Mouse (Mus musculus) heart, embryonic 11.5 days (tissue): Measurements from ENCODE around the gene Rnasel. TPM values are rescaled to one million over a fixed set of nuclear protein-coding genes. Genes with fewer than 3 reads are reported as not detected.

Experiments
- ATAC-seq: fragments of 200-750 bp; cut with Nextera tagmentation; replicated peaks from 2 replicates; pipeline ENCODE4 v1.8.0; 2017; ENCODE audit warnings: moderate library complexity; ENCODE audit not compliant: insufficient number of reproducible peaks, low FRiP score, low TSS enrichment
- H3K27ac ChIP-seq: fragments of 300-500 bp; sonication (generic); 2 replicates; pipeline ENCODE4 v1.5.1; 2014; ENCODE audit warnings: mild to moderate bottlenecking, low read depth, low read length
- H3K27me3 ChIP-seq: fragments of 300-500 bp; sonication (generic); 2 replicates; pipeline ENCODE4 v1.6.1; 2014; ENCODE audit warnings: mild to moderate bottlenecking, low read length, mixed read lengths; ENCODE audit not compliant: control insufficient read depth, insufficient read depth
- H3K36me3 ChIP-seq: fragments of 300-500 bp; sonication (generic); 2 replicates; pipeline ENCODE4 v1.6.1; 2014; ENCODE audit warnings: mild to moderate bottlenecking, low read length, moderate library complexity, mixed read lengths; ENCODE audit not compliant: control insufficient read depth, insufficient read depth
- H3K4me1 ChIP-seq: fragments of 300-500 bp; sonication (generic); 2 replicates; pipeline ENCODE4 v1.6.1; 2014; ENCODE audit warnings: low read length; ENCODE audit not compliant: control insufficient read depth, insufficient read depth
- H3K4me2 ChIP-seq: fragments of 300-500 bp; sonication (generic); 2 replicates; pipeline ENCODE4 v1.6.1; 2014; ENCODE audit warnings: mild to moderate bottlenecking, moderate library complexity
- H3K4me3 ChIP-seq: fragments of 300-500 bp; sonication (generic); 2 replicates; pipeline ENCODE4 v1.5.1; 2014; ENCODE audit warnings: low read depth, low read length
- H3K9ac ChIP-seq: fragments of 300-500 bp; sonication (generic); 2 replicates; pipeline ENCODE4 v1.6.1; 2014; ENCODE audit warnings: mild to moderate bottlenecking, low read depth, low read length, moderate library complexity
- H3K9me3 ChIP-seq: fragments of 300-500 bp; sonication (generic); replicated peaks from 2 replicates; pipeline ENCODE4 v1.6.1; 2016; ENCODE audit warnings: low read length; ENCODE audit not compliant: control insufficient read depth
- WGBS: fragments of 180-500 bp; shearing (Covaris S2); extraction: QIAGEN DNeasy Blood & Tissue Kit; methylation state at CpG from one replicate; pipeline ENCODE4 v1.1.7; 2014; ENCODE audit not compliant: insufficient replicate concordance; 5-methylcytosine and 5-hydroxymethylcytosine counted together
- polyA plus RNA-seq: library from polyadenylated mRNA; unstranded; fragments of >200 nt; fragmentation: Nextera tagmentation; extraction: Ambion mirVana; gene quantifications from 2 replicates; pipeline ENCODE4 v1.2.1, GENCODE M21; 2014

Gene Rnasel
- polyA plus RNA-seq: 9.3 and 9.7 TPM in 2 replicates

DNA sequence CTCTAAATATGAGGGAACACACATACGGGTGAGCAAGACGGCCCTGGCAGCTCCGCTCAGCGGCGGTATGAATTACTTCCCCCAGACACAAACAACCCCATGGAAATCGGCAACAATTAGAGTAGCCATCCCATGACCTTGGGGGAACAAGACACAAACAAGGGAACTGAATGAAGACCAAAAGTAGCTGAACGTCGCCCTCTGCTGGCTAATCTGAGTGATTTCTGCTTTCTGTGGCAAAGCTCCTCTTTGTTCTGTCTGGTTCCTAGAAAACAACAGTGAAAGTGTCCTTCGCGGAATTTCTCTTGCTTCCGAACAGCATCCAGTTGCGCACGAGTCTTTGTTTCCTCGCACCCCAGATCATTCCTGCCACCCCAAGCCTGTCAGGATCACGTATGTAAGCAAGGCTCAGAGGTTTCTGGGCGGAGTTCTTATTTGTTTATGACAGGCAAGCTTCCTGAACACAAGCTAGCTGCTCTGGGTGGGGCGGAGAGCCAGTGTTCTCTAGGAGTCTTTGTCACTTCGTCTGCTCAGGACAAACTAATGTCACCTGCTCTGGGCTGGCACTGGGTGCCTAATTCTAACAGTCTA lies at the start of gene Rnasel:
Rnasel (plus strand) TSS at position 216 of the 591 bp plus-strand sequence.
- peak; percentile 69 for ATAC-seq
- Histone ChIP-seq H3K9me3 (no peaks in the 10 kb centered on the region), H3K27ac (peak within 1 kb of the TSS; percentile 54), H3K9ac (peak within 1 kb of the TSS; percentile 83), H3K4me3 (peak within 1 kb of the TSS; percentile 49), H3K36me3 (no peaks in the 10 kb centered on the region), H3K4me2 (peak within 1 kb of the TSS; percentile 71), H3K4me1 (peaks cover 10% of the 10 kb centered on the region), H3K27me3 (peaks cover 2% of the 10 kb centered on the region; the same call in 1 of the 2 replicates)
- 7% methylated on average over 18 of the region's 18 CpGs for WGBS

DNA sequence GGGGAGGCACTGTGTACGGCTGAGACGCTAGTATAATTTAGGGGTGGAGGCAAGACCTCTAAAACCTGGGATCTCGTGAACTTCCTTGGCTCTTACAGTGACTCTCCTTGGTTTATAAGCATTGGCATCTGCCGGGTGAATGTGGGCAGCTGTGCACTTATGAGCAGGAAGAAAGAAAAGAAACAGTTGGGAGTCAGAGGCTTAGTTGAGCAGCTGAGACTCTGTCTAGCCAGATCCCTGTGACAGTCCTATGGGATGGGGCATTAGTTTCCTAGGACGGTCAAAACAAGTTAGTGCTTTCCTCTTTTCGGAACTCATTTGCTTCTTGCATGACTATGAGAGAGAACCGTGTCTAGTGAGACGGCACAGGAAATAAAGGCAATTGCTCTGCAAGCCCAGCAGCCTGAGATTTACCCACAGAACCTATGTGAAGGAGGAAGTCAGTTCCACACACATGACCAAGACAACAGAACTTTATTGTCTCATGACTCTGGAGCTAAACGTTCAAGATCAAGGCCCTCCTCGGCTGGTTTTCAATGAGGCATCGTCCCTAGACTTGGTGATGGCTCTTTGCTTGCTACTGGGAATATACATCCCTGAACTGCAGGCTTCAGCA lies 48.7 kb upstream of the Rnasel start:
- Histone ChIP-seq H3K27ac (no peak overlapping the region), H3K9me3 (no peaks in the 10 kb centered on the region), H3K36me3 (no peaks in the 10 kb centered on the region), H3K4me3 (no peak overlapping the region), H3K27me3 (no peaks in the 10 kb centered on the region), H3K4me2 (no peak overlapping the region), H3K9ac (no peak overlapping the region), H3K4me1 (peaks cover 12% of the 10 kb centered on the region)
- 77% methylated on average over 11 of the region's 11 CpGs for WGBS
- ATAC-seq: no peak

DNA sequence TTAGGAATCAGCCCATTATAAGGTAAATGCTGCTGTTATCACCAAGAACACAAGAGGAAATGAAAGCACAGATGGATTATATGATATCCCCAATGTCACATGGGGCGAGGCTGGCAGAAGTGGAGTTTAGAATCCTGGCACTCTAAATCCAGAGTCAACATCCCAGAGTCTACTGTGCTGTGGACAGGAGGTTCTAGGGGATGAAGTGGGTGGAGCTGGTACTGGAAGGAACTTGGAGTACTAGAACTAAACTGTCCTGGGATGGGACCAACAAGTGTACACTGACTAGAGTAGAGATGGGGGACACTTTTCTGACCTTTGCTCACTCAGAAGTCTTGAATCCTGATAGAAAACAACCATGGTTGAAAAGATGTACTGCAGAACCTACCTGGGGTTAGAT lies 47.8 kb upstream of the Rnasel start:
- Histone ChIP-seq H3K9ac (no peak overlapping the region), H3K4me3 (no peak overlapping the region), H3K4me1 (peaks cover 12% of the 10 kb centered on the region), H3K27me3 (no peaks in the 10 kb centered on the region), H3K36me3 (no peaks in the 10 kb centered on the region), H3K27ac (no peak overlapping the region), H3K4me2 (no peak overlapping the region), H3K9me3 (no peaks in the 10 kb centered on the region)
- no peak for ATAC-seq
- WGBS: 87% methylated on average over 1 of the region's 1 CpGs

DNA sequence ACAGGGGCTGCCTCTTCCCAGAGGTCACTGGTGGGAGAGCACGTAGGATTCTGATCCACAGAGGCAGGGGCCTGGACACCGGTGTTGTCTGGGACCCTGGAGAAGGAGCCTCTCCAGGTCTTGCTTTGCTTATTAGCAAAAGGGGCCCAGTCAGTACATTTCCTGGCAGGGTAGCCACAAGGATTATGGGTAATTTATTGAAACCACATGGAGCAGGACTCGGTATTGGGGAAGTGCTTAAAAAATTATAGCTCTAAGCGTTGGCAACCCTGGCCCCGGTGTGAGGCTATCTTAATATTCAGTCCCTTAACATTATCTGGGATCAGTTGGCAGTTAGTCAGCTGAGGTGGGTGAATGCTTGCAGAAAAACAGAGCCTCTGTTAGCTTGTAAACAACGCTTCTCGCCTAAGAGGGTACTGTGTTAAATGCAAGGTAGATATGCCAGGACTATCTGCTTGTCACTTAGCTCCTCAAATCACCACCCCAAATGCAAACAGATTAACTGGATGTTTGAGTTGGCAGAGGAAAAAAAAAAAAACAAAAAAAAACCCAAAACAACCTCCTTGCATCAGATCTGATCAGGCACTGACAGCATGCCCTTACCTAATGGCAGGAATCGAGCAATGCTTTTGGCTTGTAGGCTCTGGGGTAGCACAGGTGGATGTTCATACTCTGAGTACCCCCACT lies 46.9 kb upstream of the Rnasel start:
- peaks cover 12% of the 10 kb centered on the region for H3K4me1 ChIP-seq

DNA sequence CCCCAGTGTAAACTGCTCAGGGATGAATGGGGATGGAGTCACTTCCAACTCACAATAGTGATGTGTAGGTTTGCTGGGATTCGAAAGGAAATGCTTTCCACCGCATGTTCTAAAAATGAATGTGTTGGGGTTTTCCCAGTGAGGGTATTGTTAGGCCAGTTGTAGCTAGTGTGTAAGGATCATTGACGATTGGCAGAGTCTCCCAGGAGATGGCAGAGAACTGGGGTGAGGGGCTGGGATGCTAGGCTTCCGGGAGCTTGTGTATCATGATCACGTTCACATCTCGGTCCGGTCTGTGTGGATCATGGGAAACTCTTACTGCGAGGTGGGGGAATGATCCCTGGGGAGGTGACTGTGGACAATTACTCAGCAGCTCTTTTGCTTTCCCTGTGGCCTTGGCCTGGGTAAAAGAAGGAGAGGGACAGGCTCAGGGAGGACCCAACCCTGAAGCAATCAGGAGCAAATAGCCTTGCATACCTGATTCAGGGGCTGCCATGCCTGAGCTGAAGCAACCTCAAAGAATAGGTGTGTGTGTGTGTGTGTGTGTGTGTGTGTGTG lies 46.3 kb upstream of the Rnasel start:
- Histone ChIP-seq H3K9ac (no peak overlapping the region), H3K4me3 (no peak overlapping the region), H3K27me3 (no peaks in the 10 kb centered on the region), H3K4me2 (no peak overlapping the region), H3K4me1 (peaks cover 12% of the 10 kb centered on the region), H3K9me3 (no peaks in the 10 kb centered on the region), H3K36me3 (no peaks in the 10 kb centered on the region), H3K27ac (no peak overlapping the region)
- 65% methylated on average over 8 of the region's 8 CpGs for WGBS
- no peak for ATAC-seq

More for the DNA sequence above, 46.9 kb upstream of the Rnasel start:
- H3K9ac ChIP-seq: no peak overlapping the region
- no peak overlapping the region for H3K27ac ChIP-seq
- H3K27me3 ChIP-seq: no peaks in the 10 kb centered on the region
- H3K9me3 ChIP-seq: no peaks in the 10 kb centered on the region
- 66% methylated on average over 8 of the region's 8 CpGs for WGBS
- H3K36me3 ChIP-seq: no peaks in the 10 kb centered on the region
- no peak for ATAC-seq
- H3K4me2 ChIP-seq: no peak overlapping the region
- no peak overlapping the region for H3K4me3 ChIP-seq

DNA sequence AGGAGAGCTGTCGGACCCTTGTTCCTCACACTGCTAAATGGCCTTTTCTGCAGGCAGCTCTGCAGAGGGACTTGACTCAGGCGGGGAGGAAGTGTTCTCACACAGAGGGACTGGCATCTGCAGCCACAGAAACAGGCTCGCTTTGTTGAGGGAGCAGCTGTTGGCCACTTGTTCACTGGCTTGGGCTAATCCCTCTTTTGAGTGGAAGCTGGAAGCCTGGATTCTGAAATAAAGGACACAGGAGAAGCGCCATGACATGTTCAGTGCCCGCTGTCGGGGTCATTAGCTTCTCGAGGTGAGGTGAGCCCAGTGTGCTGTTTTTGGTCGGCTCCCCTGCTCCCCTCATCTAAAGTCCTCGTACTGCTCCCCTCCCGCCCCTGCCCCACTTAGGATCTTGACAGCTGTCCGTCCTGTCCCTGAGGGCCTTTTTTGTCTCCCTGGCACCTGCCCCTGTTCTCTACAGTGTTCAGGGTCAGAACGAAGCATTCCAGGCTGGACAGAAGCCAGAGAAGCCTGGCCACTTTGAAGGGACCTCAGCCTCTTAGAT lies 45.7 kb upstream of the Rnasel start:
- H3K27me3 ChIP-seq: no peaks in the 10 kb centered on the region
- ATAC-seq: no peak; the same call in 1 of the 2 replicates
- H3K9me3 ChIP-seq: no peaks in the 10 kb centered on the region
- 8% methylated on average over 12 of the region's 12 CpGs for WGBS
- H3K4me3 ChIP-seq: no peak overlapping the region
- H3K36me3 ChIP-seq: no peaks in the 10 kb centered on the region
- H3K4me1 ChIP-seq: peaks cover 12% of the 10 kb centered on the region
- no peak overlapping the region for H3K9ac ChIP-seq
- H3K27ac ChIP-seq: no peak overlapping the region
- peak overlapping the region; percentile 42; the same call in 1 of the 2 replicates for H3K4me2 ChIP-seq

DNA sequence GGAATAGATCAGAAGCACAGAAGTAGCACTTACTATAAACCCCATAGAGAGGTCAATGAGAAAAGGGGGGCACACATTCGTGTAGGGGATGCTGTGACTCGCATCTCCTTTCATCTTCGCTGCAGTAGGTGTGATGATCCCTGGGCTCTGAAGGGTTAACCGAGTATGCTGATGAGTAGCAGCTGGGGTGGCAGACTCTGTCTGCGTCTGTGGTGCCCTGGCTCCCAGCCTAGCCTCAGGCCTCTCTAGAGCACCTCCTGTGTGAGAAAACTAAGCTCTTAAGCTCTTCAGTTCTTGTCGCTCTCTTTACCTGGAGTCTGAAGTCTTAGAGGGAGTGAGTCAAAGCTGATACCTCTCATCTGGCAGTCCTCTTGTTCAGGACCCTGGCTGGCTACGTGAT lies 45.1 kb upstream of the Rnasel start:
- 7% methylated on average over 7 of the region's 7 CpGs for WGBS
- peaks cover 12% of the 10 kb centered on the region for H3K4me1 ChIP-seq
- H3K4me2 ChIP-seq: peak overlapping the region; percentile 42; the same call in 1 of the 2 replicates
- no peak for ATAC-seq
- H3K36me3 ChIP-seq: no peaks in the 10 kb centered on the region
- H3K4me3 ChIP-seq: no peak overlapping the region
- no peak overlapping the region for H3K27ac ChIP-seq
- H3K9me3 ChIP-seq: no peaks in the 10 kb centered on the region
- H3K27me3 ChIP-seq: no peaks in the 10 kb centered on the region
- H3K9ac ChIP-seq: no peak overlapping the region

DNA sequence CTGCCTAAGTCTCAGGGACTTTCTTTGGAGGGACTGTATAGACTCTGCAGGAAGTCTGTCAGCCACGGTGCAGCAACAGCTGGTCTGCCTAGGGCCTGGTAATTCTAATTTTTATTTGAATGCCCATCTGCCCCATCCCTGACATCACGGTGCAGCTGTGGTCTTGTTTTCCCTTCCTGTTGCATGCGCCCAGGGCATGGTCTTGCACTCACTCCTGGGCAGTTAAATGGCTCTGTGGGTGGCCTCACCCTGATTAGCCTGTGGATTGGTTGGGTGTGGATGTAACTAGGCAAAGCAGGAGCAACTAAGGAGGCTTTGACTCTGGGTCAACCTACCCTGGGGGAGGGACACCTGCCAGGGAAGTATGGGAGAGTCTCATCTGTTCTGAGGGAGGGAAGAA lies 44.2 kb upstream of the Rnasel start:
- Histone ChIP-seq H3K27ac (no peak overlapping the region), H3K36me3 (no peaks in the 10 kb centered on the region), H3K9me3 (no peaks in the 10 kb centered on the region), H3K4me2 (no peak overlapping the region), H3K4me3 (no peak overlapping the region), H3K27me3 (no peaks in the 10 kb centered on the region), H3K9ac (no peak overlapping the region), H3K4me1 (peaks cover 15% of the 10 kb centered on the region)
- WGBS: 42% methylated on average over 3 of the region's 3 CpGs
- no peak for ATAC-seq
